Mouse (Mus musculus) liver, adult 2 months (tissue): ENCODE measurements at regions not wholly inside any gene's neighbourhood (a gene's known extent, or its start where the extent isn't known, plus 50 kb on each side); places are given as distances from the start of the nearest gene placed in this dataset.

ENCODE experiments used
- DNase-seq: peaks from one replicate; pipeline ENCODE4 v3.0.0-alpha.2; 2011; ENCODE audit warnings: low read depth, low spot score; ENCODE audit errors: extremely low read depth
- H3K27ac ChIP-seq: fragments of 200-500 bp; replicated peaks from 2 replicates; pipeline ENCODE4 v1.5.1; 2012; ENCODE audit warnings: low read depth, mild to moderate bottlenecking, control low read depth, inconsistent platforms, low read length; ENCODE audit not compliant: insufficient read depth
- H3K27me3 ChIP-seq: fragments of 200-500 bp; 2 replicates; pipeline ENCODE4 v1.6.1; 2012; ENCODE audit warnings: mild to moderate bottlenecking, moderate library complexity, low read length, inconsistent platforms; ENCODE audit not compliant: control insufficient read depth, insufficient read depth
- H3K36me3 ChIP-seq: fragments of 200-500 bp; 2 replicates; pipeline ENCODE4 v1.6.1; 2012; ENCODE audit warnings: low read length, inconsistent platforms; ENCODE audit not compliant: control insufficient read depth, insufficient read depth
- H3K4me1 ChIP-seq: fragments of 200-500 bp; 2 replicates; pipeline ENCODE4 v1.6.1; 2011; ENCODE audit warnings: low read length; ENCODE audit not compliant: control insufficient read depth, insufficient read depth
- H3K4me3 ChIP-seq: fragments of 200-500 bp; 2 replicates; pipeline ENCODE4 v1.5.1; 2011; ENCODE audit warnings: low read depth, mild to moderate bottlenecking, control low read depth, low read length, moderate library complexity; ENCODE audit not compliant: insufficient read depth
- H3K79me2 ChIP-seq: fragments of 200-500 bp; 2 replicates; pipeline ENCODE4 v1.6.1; 2012; ENCODE audit warnings: inconsistent platforms, mild to moderate bottlenecking, low read length, moderate library complexity; ENCODE audit not compliant: control insufficient read depth, insufficient read depth
- H3K9ac ChIP-seq: fragments of 200-500 bp; 2 replicates; pipeline ENCODE4 v1.6.1; 2012; ENCODE audit warnings: low read depth, mild to moderate bottlenecking, control low read depth, inconsistent platforms, low read length
- CTCF ChIP-seq: fragments of 200-500 bp; IDR thresholded peaks from 2 replicates; pipeline ENCODE4 v1.5.1; 2011; ENCODE audit warnings: low read depth, low read length, control low read depth
- POLR2A ChIP-seq: fragments of 200-500 bp; IDR thresholded peaks from 2 replicates; pipeline ENCODE4 v1.6.1; 2011; ENCODE audit warnings: low read length, control low read depth; ENCODE audit not compliant: insufficient read depth; ENCODE audit errors: extremely low read depth
- WGBS: fragments of 180-500 bp; shearing (Covaris S2); methylation state at CpG from one replicate; pipeline ENCODE4 v1.1.7; 2018; 5-methylcytosine and 5-hydroxymethylcytosine counted together

DNA sequence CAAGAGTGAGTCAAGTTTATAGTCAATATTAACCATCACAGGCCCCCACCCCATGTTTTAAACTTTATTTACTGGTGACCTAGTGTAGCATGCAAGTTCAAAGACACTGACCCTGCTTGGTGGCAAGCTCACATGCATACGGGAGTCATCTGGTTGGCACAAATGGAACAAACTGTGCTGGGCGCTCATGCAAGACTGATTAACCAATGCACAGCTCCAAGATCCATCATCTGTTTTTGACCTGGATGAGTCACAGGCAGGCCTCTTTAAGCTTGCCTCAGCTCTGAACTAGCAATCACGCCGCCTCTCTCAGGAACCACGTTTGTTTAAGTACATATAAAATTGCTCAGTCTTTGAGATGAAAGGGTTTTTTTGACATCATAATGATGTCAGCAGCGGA, 313.1 kb downstream of the Irs2 start:
- no peak for DNase-seq
- WGBS = 86% methylated on average over 6 of the region's 6 CpGs
- no peak overlapping the region for H3K9ac ChIP-seq
- no peak for TF ChIP-seq CTCF
- TF ChIP-seq POLR2A = no peak
- no peaks in the 10 kb centered on the region for H3K79me2 ChIP-seq
- no peak overlapping the region for H3K4me3 ChIP-seq
- H3K27ac ChIP-seq = no peak overlapping the region
- H3K4me1 ChIP-seq = no peaks in the 10 kb centered on the region
- no peaks in the 10 kb centered on the region for H3K36me3 ChIP-seq
- H3K27me3 ChIP-seq = no peaks in the 10 kb centered on the region

DNA sequence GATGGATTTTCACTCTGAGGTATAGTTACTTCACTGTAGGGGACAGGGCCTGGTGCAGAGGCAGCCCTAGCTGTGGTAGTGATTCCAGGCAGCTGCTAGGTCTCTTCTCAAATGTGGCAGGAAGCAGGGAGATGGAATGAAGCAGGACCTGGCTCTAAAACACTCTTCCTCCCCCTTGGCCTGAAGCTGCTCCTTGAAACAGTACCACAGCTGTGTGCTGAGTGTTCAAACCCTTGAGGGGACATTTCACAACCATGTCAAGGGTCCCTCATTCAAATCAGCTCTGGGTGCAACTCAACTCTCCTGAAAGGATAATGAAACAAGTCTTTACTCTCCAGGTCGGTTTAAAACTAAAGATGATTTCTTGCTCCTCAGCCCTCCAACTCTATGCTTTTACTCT, 317.6 kb downstream of the Irs2 start:
- no peak for TF ChIP-seq CTCF
- no peak for TF ChIP-seq POLR2A
- no peak for DNase-seq
- H3K4me1 ChIP-seq = no peaks in the 10 kb centered on the region
- H3K36me3 ChIP-seq = no peaks in the 10 kb centered on the region
- H3K27ac ChIP-seq = no peak overlapping the region
- no peak overlapping the region for H3K4me3 ChIP-seq
- H3K9ac ChIP-seq = no peak overlapping the region
- WGBS = 92% methylated on average over 1 of the region's 1 CpGs
- no peaks in the 10 kb centered on the region for H3K79me2 ChIP-seq
- no peaks in the 10 kb centered on the region for H3K27me3 ChIP-seq

DNA sequence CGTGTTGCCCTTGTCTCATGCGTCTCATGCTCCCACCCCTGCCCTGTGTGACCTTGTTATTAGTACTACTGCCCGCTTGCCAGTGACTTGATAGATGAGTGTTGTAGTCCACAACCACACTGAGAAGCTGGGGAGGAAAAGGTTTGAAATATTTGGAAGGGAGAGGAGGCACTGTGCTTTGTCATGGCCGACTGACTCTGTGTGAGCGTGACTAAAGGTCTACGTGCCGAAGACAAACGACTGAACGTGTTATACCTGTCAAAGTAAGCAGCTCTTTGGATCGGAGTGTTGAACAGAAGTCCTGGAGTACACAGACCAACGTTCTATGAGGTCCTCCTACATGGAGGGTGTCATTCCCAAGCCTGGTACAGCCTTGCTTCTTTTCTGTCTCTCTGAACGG, 318.4 kb downstream of the Irs2 start:
- Histone ChIP-seq H3K4me3 (no peak overlapping the region), H3K27ac (no peak overlapping the region)
- 75% methylated on average over 12 of the region's 12 CpGs for WGBS

DNA sequence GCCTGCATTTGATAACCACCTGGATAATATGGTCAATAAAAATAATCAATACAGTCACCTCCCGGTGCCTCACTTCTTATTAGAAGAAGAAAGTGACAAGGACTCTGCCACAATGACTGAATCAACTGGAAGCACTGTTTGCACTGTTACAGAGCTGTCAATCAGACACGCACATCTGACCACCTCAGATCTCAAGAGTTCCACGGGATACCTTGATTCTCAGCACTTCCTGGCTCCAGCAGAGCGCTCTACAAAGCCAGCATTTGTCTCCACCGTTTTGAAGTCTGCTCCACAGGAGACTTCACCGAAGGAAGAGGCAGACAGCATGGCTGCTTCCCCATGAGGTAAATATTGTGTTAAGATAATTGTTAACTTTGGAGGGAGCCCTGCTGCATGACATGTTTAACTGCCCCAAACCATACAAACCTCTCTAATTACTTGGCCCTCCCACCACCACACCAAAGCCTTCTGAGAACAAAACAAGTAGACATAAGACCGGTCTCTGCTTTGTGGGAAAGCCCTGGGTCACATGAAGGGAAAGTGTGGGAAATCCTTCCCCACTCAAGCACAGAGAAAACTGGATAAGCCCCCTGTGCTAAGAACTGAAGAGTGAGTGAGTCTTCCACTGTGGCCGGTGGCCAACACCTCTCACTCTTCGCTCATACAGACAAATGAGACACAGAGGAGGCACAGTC, 320.2 kb downstream of the Irs2 start:
- Histone ChIP-seq H3K36me3 (no peaks in the 10 kb centered on the region), H3K79me2 (no peaks in the 10 kb centered on the region), H3K27me3 (no peaks in the 10 kb centered on the region), H3K4me1 (no peaks in the 10 kb centered on the region), H3K9ac (no peak overlapping the region), H3K4me3 (no peak overlapping the region), H3K27ac (no peak overlapping the region)
- 36% methylated on average over 9 of the region's 9 CpGs for WGBS
- TF ChIP-seq POLR2A = no peak
- TF ChIP-seq CTCF = no peak
- no peak for DNase-seq

More for the DNA sequence above, 318.4 kb downstream of the Irs2 start:
- TF ChIP-seq CTCF = no peak
- no peak for TF ChIP-seq POLR2A
- no peaks in the 10 kb centered on the region for H3K27me3 ChIP-seq
- no peaks in the 10 kb centered on the region for H3K4me1 ChIP-seq
- H3K79me2 ChIP-seq = no peaks in the 10 kb centered on the region
- no peak overlapping the region for H3K9ac ChIP-seq
- no peaks in the 10 kb centered on the region for H3K36me3 ChIP-seq
- no peak for DNase-seq
